Mouse (Mus musculus) ES-Bruce4 (cell line): ENCODE results near the gene Grxcr1.

Experiments
- CTCF ChIP-seq: IDR thresholded peaks from one replicate; pipeline ENCODE4 v1.8.1; 2011; ENCODE audit warnings: low read depth, low read length
- POLR2A ChIP-seq: IDR thresholded peaks from one replicate; pipeline ENCODE4 v1.8.1; 2011; ENCODE audit warnings: low read length; ENCODE audit not compliant: insufficient read depth

DNA sequence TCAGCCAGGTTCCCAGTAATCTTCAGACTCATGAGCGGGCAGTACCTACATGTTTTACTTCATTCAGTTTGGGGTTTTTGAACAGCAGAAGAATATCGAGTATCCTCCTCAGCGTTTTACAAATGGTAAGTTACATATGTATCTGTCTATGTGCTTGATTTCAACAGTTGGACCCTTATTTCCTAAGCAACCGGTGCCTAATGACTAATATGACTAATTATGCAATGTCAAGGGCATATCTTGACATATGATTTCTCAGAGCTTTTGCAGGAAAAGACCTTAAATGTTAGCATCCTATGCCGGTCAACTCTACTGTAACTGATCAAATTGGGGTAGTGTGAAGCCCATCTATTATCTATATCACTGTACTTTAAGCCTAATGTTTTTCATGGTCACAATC lies 11.7 kb downstream of the Grxcr1 start:
- TF ChIP-seq CTCF (no peak), POLR2A (no peak)
